Mouse (Mus musculus) forebrain, embryonic 10.5 days (tissue): ENCODE results near the gene Hist1h2bj. TPM values are rescaled to one million over a fixed set of nuclear protein-coding genes. Genes with fewer than 3 reads are reported as not detected.
"Not testable (repeated sequence)": the region's sequence is repeated elsewhere in the genome, so short reads cannot be mapped to it uniquely, and the experiment has no call there.

ENCODE experiments used
- DNase-seq: peaks from one replicate; pipeline ENCODE4 v3.0.0-alpha.2; 2017; ENCODE audit warnings: low spot score; ENCODE audit errors: extremely low spot score
- H3K27ac ChIP-seq: fragments of 300-500 bp; sonication (generic); 2 replicates; pipeline ENCODE4 v1.5.1; 2016; ENCODE audit warnings: mild to moderate bottlenecking
- H3K27me3 ChIP-seq: fragments of 300-500 bp; sonication (generic); 2 replicates; pipeline ENCODE4 v1.6.1; 2016; ENCODE audit warnings: mild to moderate bottlenecking; ENCODE audit not compliant: poor library complexity, severe bottlenecking
- H3K36me3 ChIP-seq: fragments of 300-500 bp; sonication (generic); replicated peaks from 2 replicates; pipeline ENCODE4 v1.6.1; 2016; ENCODE audit warnings: mild to moderate bottlenecking, moderate library complexity
- H3K4me1 ChIP-seq: fragments of 300-500 bp; sonication (generic); 2 replicates; pipeline ENCODE4 v1.6.1; 2016
- H3K4me3 ChIP-seq: fragments of 300-500 bp; sonication (generic); 2 replicates; pipeline ENCODE4 v1.5.1; 2016; ENCODE audit warnings: mild to moderate bottlenecking, moderate library complexity
- H3K9me3 ChIP-seq: fragments of 300-500 bp; sonication (generic); 2 replicates; pipeline ENCODE4 v1.6.1; 2016; ENCODE audit warnings: mild to moderate bottlenecking, moderate library complexity
- WGBS: fragments of 180-500 bp; shearing (Covaris S2); methylation state at CpG from one replicate; pipeline ENCODE4 v1.1.7; 2016; 5-methylcytosine and 5-hydroxymethylcytosine counted together
- polyA plus RNA-seq: library from polyadenylated mRNA; unstranded; fragments of >200 nt; fragmentation: Nextera tagmentation; extraction: Ambion mirVana; gene quantifications from 2 replicates; pipeline ENCODE4 v1.2.1, GENCODE M21; 2016

The Hist1h2bj gene
- polyA plus RNA-seq = 11.7 and 14.9 TPM in 2 replicates

GRCm38 (mm10) chr13:22042568-22043502 is at the start of gene Hist1h2bj, which contains the start of gene Hist1h2ag:
TSS of gene Hist1h2bj (plus strand) at chr13:22043214.
TSS of gene Hist1h2ag (minus strand) at chr13:22042944.
- DNase-seq = peak; percentile 90
- Histone ChIP-seq H3K27ac (peak within 1 kb of the TSS; percentile 96), H3K4me3 (peak within 1 kb of the TSS; percentile 60), H3K4me1 (peaks cover 39% of the 10 kb centered on the region)
- H3K27me3 ChIP-seq, H3K36me3 ChIP-seq, H3K9me3 ChIP-seq: not testable (repeated sequence)
- WGBS = under 1% methylated on average over 47 of the region's 80 CpGs

- Histone ChIP-seq H3K27me3 (peaks cover 59% of the 10 kb centered on the region), H3K36me3 (no peaks in the 10 kb centered on the region), H3K9me3 (no peaks in the 10 kb centered on the region), H3K4me1 (peaks cover 37% of the 10 kb centered on the region), H3K4me3 (peak overlapping the region; percentile 58), H3K27ac (no peak overlapping the region)
- 0% methylated on average over 22 of the region's 22 CpGs for WGBS
- peak; percentile 80 for DNase-seq
Observed at GRCm38 (mm10) chr13:21993957-21994738, 48.9 kb upstream of the Hist1h2bj start.

GRCm38 (mm10) chr13:21994896-21995295 is 48.1 kb upstream of the Hist1h2bj start:
- DNase-seq = no peak
- H3K36me3 ChIP-seq = no peaks in the 10 kb centered on the region
- peaks cover 37% of the 10 kb centered on the region for H3K4me1 ChIP-seq
- peak overlapping the region; percentile 58 for H3K4me3 ChIP-seq
- H3K27ac ChIP-seq = no peak overlapping the region
- 4% methylated on average over 8 of the region's 8 CpGs for WGBS
- no peaks in the 10 kb centered on the region for H3K9me3 ChIP-seq
- peaks cover 67% of the 10 kb centered on the region for H3K27me3 ChIP-seq

- Histone ChIP-seq H3K4me3 (peak overlapping the region; percentile 58), H3K36me3 (no peaks in the 10 kb centered on the region), H3K27me3 (peaks cover 72% of the 10 kb centered on the region), H3K9me3 (no peaks in the 10 kb centered on the region), H3K27ac (no peak overlapping the region), H3K4me1 (peaks cover 37% of the 10 kb centered on the region)
- peak; percentile 57 for DNase-seq
- 1% methylated on average over 21 of the region's 21 CpGs for WGBS
Observed at GRCm38 (mm10) chr13:21995331-21995914, 47.6 kb upstream of the Hist1h2bj start.

- peak; percentile 78 for DNase-seq
- Histone ChIP-seq H3K36me3 (no peaks in the 10 kb centered on the region), H3K9me3 (no peaks in the 10 kb centered on the region), H3K27ac (no peak overlapping the region), H3K27me3 (peaks cover 75% of the 10 kb centered on the region), H3K4me3 (peak overlapping the region; percentile 58), H3K4me1 (peaks cover 37% of the 10 kb centered on the region)
- 2% methylated on average over 12 of the region's 12 CpGs for WGBS
Observed at GRCm38 (mm10) chr13:21996101-21996839, 46.7 kb upstream of the Hist1h2bj start.

- WGBS = 0% methylated on average over 13 of the region's 13 CpGs
- peak overlapping the region; percentile 58 for H3K4me3 ChIP-seq
- no peaks in the 10 kb centered on the region for H3K9me3 ChIP-seq
- peaks cover 77% of the 10 kb centered on the region for H3K27me3 ChIP-seq
- peaks cover 37% of the 10 kb centered on the region for H3K4me1 ChIP-seq
- H3K36me3 ChIP-seq = no peaks in the 10 kb centered on the region
- peak; percentile 44 for DNase-seq
- no peak overlapping the region for H3K27ac ChIP-seq
Observed at GRCm38 (mm10) chr13:21996840-21997185, 46.2 kb upstream of the Hist1h2bj start.

GRCm38 (mm10) chr13:21997201-21997820 is 45.7 kb upstream of the Hist1h2bj start:
- no peak for DNase-seq
- peak overlapping the region; percentile 58 for H3K4me3 ChIP-seq
- H3K9me3 ChIP-seq = no peaks in the 10 kb centered on the region
- H3K27me3 ChIP-seq = peaks cover 82% of the 10 kb centered on the region
- H3K27ac ChIP-seq = no peak overlapping the region
- no peaks in the 10 kb centered on the region for H3K36me3 ChIP-seq
- peaks cover 37% of the 10 kb centered on the region for H3K4me1 ChIP-seq
- under 1% methylated on average over 21 of the region's 21 CpGs for WGBS

GRCm38 (mm10) chr13:21997821-21998220 is 45.2 kb upstream of the Hist1h2bj start:
- peaks cover 84% of the 10 kb centered on the region for H3K27me3 ChIP-seq
- H3K4me3 ChIP-seq = peak overlapping the region; percentile 58
- H3K9me3 ChIP-seq = no peaks in the 10 kb centered on the region
- peaks cover 37% of the 10 kb centered on the region for H3K4me1 ChIP-seq
- DNase-seq = no peak
- WGBS = 4% methylated on average over 4 of the region's 4 CpGs
- no peaks in the 10 kb centered on the region for H3K36me3 ChIP-seq
- H3K27ac ChIP-seq = no peak overlapping the region

- H3K36me3 ChIP-seq = no peaks in the 10 kb centered on the region
- DNase-seq = no peak
- H3K27ac ChIP-seq = no peak overlapping the region
- 22% methylated on average over 3 of the region's 3 CpGs for WGBS
- no peak overlapping the region for H3K4me3 ChIP-seq
- H3K27me3 ChIP-seq = peaks cover 87% of the 10 kb centered on the region
- no peaks in the 10 kb centered on the region for H3K9me3 ChIP-seq
- H3K4me1 ChIP-seq = peaks cover 37% of the 10 kb centered on the region
Observed at GRCm38 (mm10) chr13:21998412-21998811, 44.6 kb upstream of the Hist1h2bj start.

- peaks cover 37% of the 10 kb centered on the region for H3K4me1 ChIP-seq
- DNase-seq = no peak
- H3K27me3 ChIP-seq = peaks cover 90% of the 10 kb centered on the region
- H3K9me3 ChIP-seq = no peaks in the 10 kb centered on the region
- no peaks in the 10 kb centered on the region for H3K36me3 ChIP-seq
- 40% methylated on average over 4 of the region's 4 CpGs for WGBS
- H3K27ac ChIP-seq = no peak overlapping the region
- H3K4me3 ChIP-seq = no peak overlapping the region
Observed at GRCm38 (mm10) chr13:21999147-21999546, 43.9 kb upstream of the Hist1h2bj start.

GRCm38 (mm10) chr13:22001346-22001745 is 41.7 kb upstream of the Hist1h2bj start:
- Histone ChIP-seq H3K36me3 (no peaks in the 10 kb centered on the region), H3K4me3 (no peak overlapping the region), H3K4me1 (peaks cover 27% of the 10 kb centered on the region), H3K9me3 (no peaks in the 10 kb centered on the region), H3K27me3 (peaks cover 100% of the 10 kb centered on the region), H3K27ac (no peak overlapping the region)
- DNase-seq = no peak
- 56% methylated on average over 2 of the region's 2 CpGs for WGBS

GRCm38 (mm10) chr13:22001823-22002222 is 41.2 kb upstream of the Hist1h2bj start:
- 23% methylated on average over 5 of the region's 5 CpGs for WGBS
- no peak overlapping the region for H3K27ac ChIP-seq
- DNase-seq = no peak
- no peak overlapping the region for H3K4me3 ChIP-seq
- no peaks in the 10 kb centered on the region for H3K9me3 ChIP-seq
- peaks cover 100% of the 10 kb centered on the region for H3K27me3 ChIP-seq
- peaks cover 28% of the 10 kb centered on the region for H3K4me1 ChIP-seq
- no peaks in the 10 kb centered on the region for H3K36me3 ChIP-seq
